Comparison of ENCODE assay signal across 29 mouse cellular contexts in genomic region chr9:42777913-42778312, GRCm38 (mm10).
DNase-seq lines count a peak whose midpoint lies in the region; ATAC-seq and TF ChIP-seq lines count a peak whose summit lies in the region.
"Had no signal": no experiment of that assay in that cellular context is flagged by ENCODE, and none has a peak within 500 bp of the region (broad histone marks: within the 10 kb centered on the region; RNA-seq: fewer than 3 reads in every experiment).

No protein-coding gene starts in this region.

- 31% methylated on average over 8 of the region's 8 CpGs for WGBS in kidney, embryonic 14.5 days
- WGBS in lung, embryonic 14.5 days = 45% methylated on average over 8 of the region's 8 CpGs
- WGBS in lung, postnatal 0 days = 48% methylated on average over 8 of the region's 8 CpGs
- WGBS in intestine, embryonic 16.5 days = 46% methylated on average over 8 of the region's 8 CpGs

- no peak for DNase-seq in kidney, adult 9 months
- DNase-seq in lung, embryonic 14.5 days = no peak
- DNase-seq in lung, postnatal 0 days (ENCODE audit: low spot score) = no peak
- peak; percentile 33 for DNase-seq in forelimb bud, embryonic 11.5 days (ENCODE audit: low read depth, low spot score)
- DNase-seq in cerebellum, postnatal 14 days = no peak
- DNase-seq in urinary bladder, postnatal 4 days (ENCODE audit: low spot score in 2 of 2) = no peak
- DNase-seq: adrenal gland, postnatal 25 days; cerebellum, adult 11-12 months; cerebellum, adult 9-11 months; heart, postnatal 36 days; kidney, adult 8-10 months; layer of hippocampus, postnatal 36 days; left cerebral cortex, postnatal 4 days; lung, adult 2 months; right cerebral cortex, adult 18-20 months; spleen, adult 18-20 months; thymus, adult 2 months; thymus, postnatal 4 days had no signal

- H3K9ac ChIP-seq in kidney, embryonic 14.5 days (ENCODE audit: low read depth, low read length) = no peak overlapping the region
- H3K9ac ChIP-seq in lung, embryonic 14.5 days = no peak overlapping the region
- no peak overlapping the region for H3K9ac ChIP-seq in lung, postnatal 0 days (replicated peaks; ENCODE audit: low read depth)
- no peak overlapping the region for H3K9ac ChIP-seq in intestine, embryonic 16.5 days (ENCODE audit: low read depth, low read length)
- H3K9ac ChIP-seq: embryonic facial prominence, embryonic 13.5 days; heart, embryonic 15.5 days; hindbrain, embryonic 12.5 days; limb, embryonic 15.5 days; midbrain, embryonic 13.5 days had no signal

- no peaks in the 10 kb centered on the region for H3K9me3 ChIP-seq in kidney, embryonic 14.5 days (ENCODE audit: control insufficient read depth, low read length)
- H3K9me3 ChIP-seq in lung, embryonic 14.5 days (ENCODE audit: low read depth, low read length) = no peaks in the 10 kb centered on the region
- H3K9me3 ChIP-seq in lung, postnatal 0 days (ENCODE audit: low read length) = no peaks in the 10 kb centered on the region
- no peaks in the 10 kb centered on the region for H3K9me3 ChIP-seq in intestine, embryonic 16.5 days (ENCODE audit: control insufficient read depth, low read length)
- H3K9me3 ChIP-seq: embryonic facial prominence, embryonic 13.5 days; forebrain, embryonic 10.5 days; heart, embryonic 15.5 days; hindbrain, embryonic 12.5 days; limb, embryonic 15.5 days; midbrain, embryonic 13.5 days had no signal

- peaks cover 29% of the 10 kb centered on the region for H3K4me1 ChIP-seq in kidney, embryonic 14.5 days (ENCODE audit: control insufficient read depth, insufficient read depth, low read length)
- peaks cover 22% of the 10 kb centered on the region for H3K4me1 ChIP-seq in lung, embryonic 14.5 days (ENCODE audit: insufficient read depth)
- H3K4me1 ChIP-seq in lung, postnatal 0 days (ENCODE audit: insufficient read depth, low read depth, low read length) = no peaks in the 10 kb centered on the region
- peaks cover 21% of the 10 kb centered on the region for H3K4me1 ChIP-seq in intestine, embryonic 16.5 days (ENCODE audit: control insufficient read depth, insufficient read depth, low read length)
- H3K4me1 ChIP-seq: embryonic facial prominence, embryonic 13.5 days had no signal

- TF ChIP-seq EP300 in lung, postnatal 0 days (IDR thresholded peaks at IDR 0.05) = no peak

- no peak for TF ChIP-seq CTCF in lung, embryonic 14.5 days (IDR thresholded peaks at IDR 0.05; ENCODE audit: low read depth)
- TF ChIP-seq CTCF in lung, postnatal 0 days (IDR thresholded peaks at IDR 0.05) = no peak

- no peak overlapping the region for H3K4me3 ChIP-seq in kidney, embryonic 14.5 days (ENCODE audit: low read length)
- no peak overlapping the region for H3K4me3 ChIP-seq in lung, embryonic 14.5 days (ENCODE audit: low read depth, low read length)
- H3K4me3 ChIP-seq in lung, postnatal 0 days (ENCODE audit: low read depth, low read length) = no peak overlapping the region
- no peak overlapping the region for H3K4me3 ChIP-seq in intestine, embryonic 16.5 days (ENCODE audit: low read length)
- H3K4me3 ChIP-seq: embryonic facial prominence, embryonic 13.5 days; forebrain, embryonic 10.5 days; heart, embryonic 15.5 days; hindbrain, embryonic 12.5 days; limb, embryonic 15.5 days; midbrain, embryonic 13.5 days had no signal

- H3K36me3 ChIP-seq in kidney, embryonic 14.5 days (ENCODE audit: control insufficient read depth, insufficient read depth, low read length) = no peaks in the 10 kb centered on the region
- no peaks in the 10 kb centered on the region for H3K36me3 ChIP-seq in lung, embryonic 14.5 days (ENCODE audit: insufficient read depth)
- H3K36me3 ChIP-seq in lung, postnatal 0 days (ENCODE audit: insufficient read depth, low read length) = no peaks in the 10 kb centered on the region
- H3K36me3 ChIP-seq in intestine, embryonic 16.5 days (ENCODE audit: control insufficient read depth, insufficient read depth, low read length) = no peaks in the 10 kb centered on the region
- H3K36me3 ChIP-seq: embryonic facial prominence, embryonic 13.5 days; forebrain, embryonic 10.5 days; heart, embryonic 15.5 days; hindbrain, embryonic 12.5 days; limb, embryonic 15.5 days; midbrain, embryonic 13.5 days had no signal

- H3K27me3 ChIP-seq in kidney, embryonic 14.5 days (ENCODE audit: control insufficient read depth, insufficient read depth, low read length) = no peaks in the 10 kb centered on the region
- H3K27me3 ChIP-seq in lung, embryonic 14.5 days (ENCODE audit: insufficient read depth, low read length) = no peaks in the 10 kb centered on the region
- H3K27me3 ChIP-seq in lung, postnatal 0 days (replicated peaks; ENCODE audit: insufficient read depth, low read length) = no peaks in the 10 kb centered on the region
- H3K27me3 ChIP-seq in intestine, embryonic 16.5 days (replicated peaks; ENCODE audit: control insufficient read depth, insufficient read depth, low read length) = no peaks in the 10 kb centered on the region
- H3K27me3 ChIP-seq: embryonic facial prominence, embryonic 13.5 days; midbrain, embryonic 13.5 days had no signal

- ATAC-seq in kidney, embryonic 14.5 days (ENCODE audit: low FRiP score, low TSS enrichment) = no peak
- ATAC-seq in lung, embryonic 14.5 days (ENCODE audit: insufficient read depth) = no peak
- ATAC-seq in lung, postnatal 0 days = no peak
- peak; percentile 52 for ATAC-seq in intestine, embryonic 16.5 days
- ATAC-seq: CD4-positive, CD25-positive, alpha-beta regulatory T cell, adult 4 months; forebrain, embryonic 16.5 days; midbrain, embryonic 13.5 days had no signal

- H3K27ac ChIP-seq in kidney, embryonic 14.5 days (ENCODE audit: low read depth, low read length) = 0 out of 2 replicates have a peak overlapping the region, but pooled peaks have one; percentile 30
- peak overlapping the region; percentile 79 for H3K27ac ChIP-seq in lung, embryonic 14.5 days (ENCODE audit: low read depth)
- H3K27ac ChIP-seq in lung, postnatal 0 days (ENCODE audit: low read length) = no peak overlapping the region
- peak overlapping the region; percentile 78 for H3K27ac ChIP-seq in intestine, embryonic 16.5 days (ENCODE audit: low read length)
- H3K27ac ChIP-seq: embryonic facial prominence, embryonic 13.5 days; forebrain, embryonic 10.5 days; heart, embryonic 15.5 days; hindbrain, embryonic 12.5 days; limb, embryonic 15.5 days; macrophage; midbrain, embryonic 13.5 days had no signal

- no peak overlapping the region for H3K4me2 ChIP-seq in kidney, embryonic 14.5 days (replicated peaks; ENCODE audit: low read depth, low read length)
- no peak overlapping the region for H3K4me2 ChIP-seq in lung, embryonic 14.5 days
- H3K4me2 ChIP-seq in lung, postnatal 0 days (replicated peaks; ENCODE audit: low read depth, low read length) = no peak overlapping the region
- no peak overlapping the region for H3K4me2 ChIP-seq in intestine, embryonic 16.5 days (ENCODE audit: low read depth, low read length)
- H3K4me2 ChIP-seq: embryonic facial prominence, embryonic 13.5 days; heart, embryonic 15.5 days; hindbrain, embryonic 12.5 days; limb, embryonic 15.5 days; midbrain, embryonic 13.5 days had no signal
